Mouse (Mus musculus): Measurements from ENCODE around the gene Iqcf1. TPM values are rescaled to one million over a fixed set of nuclear protein-coding genes. Genes with fewer than 3 reads are reported as not detected.

Iqcf1 gene
- polyA plus RNA-seq, 1 experiment from 2014 or later = not detected

DNA sequence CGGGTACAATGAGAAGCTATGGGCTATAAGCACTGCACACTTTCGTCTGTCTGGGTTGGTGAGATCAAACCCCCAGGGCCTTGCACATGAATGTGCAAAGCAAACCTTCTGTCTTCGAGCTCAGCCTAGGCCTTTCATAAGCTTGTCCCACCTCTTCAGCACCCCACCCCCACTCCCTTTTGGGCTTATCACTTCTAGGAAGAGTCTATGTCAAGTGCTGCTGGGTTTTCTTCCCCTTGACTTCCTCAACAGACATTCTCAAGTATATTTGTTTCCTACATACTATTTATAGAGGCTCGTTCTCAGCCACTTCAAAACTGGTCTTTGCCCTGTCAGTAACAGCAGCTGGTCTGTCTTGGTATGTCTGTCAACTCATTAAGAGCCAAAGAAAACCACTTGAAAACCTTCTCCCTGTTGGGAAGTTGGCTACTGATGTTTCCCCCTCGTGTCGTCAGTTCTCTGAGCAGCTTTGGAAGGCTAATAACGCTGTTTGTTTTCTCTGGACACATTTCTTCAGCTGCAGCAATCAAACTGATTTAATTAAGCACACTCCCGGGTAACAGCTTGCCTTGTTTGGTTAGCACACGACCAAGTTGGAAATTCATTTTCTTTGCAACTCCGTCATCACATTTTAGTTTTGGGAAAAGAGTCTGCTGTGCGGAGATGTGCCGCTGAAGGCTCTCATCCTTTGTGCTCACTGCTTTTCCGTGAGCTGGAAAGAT, 13.1 kb downstream of the Iqcf1 start:
- Histone ChIP-seq H3K9ac (ENCODE audit: low read depth, low read length) (no peak overlapping the region), H3K36me3 (ENCODE audit: control insufficient read depth, insufficient read depth) (no peaks in the 10 kb centered on the region), H3K4me1 (replicated peaks; ENCODE audit: control insufficient read depth, insufficient read depth, low read length) (no peaks in the 10 kb centered on the region), H3K4me3 (ENCODE audit: low read depth, low read length) (no peak overlapping the region), H3K4me2 (replicated peaks; ENCODE audit: low read depth) (no peak overlapping the region), H3K27ac (ENCODE audit: low read depth, low read length) (no peak overlapping the region), H3K9me3 (ENCODE audit: control insufficient read depth) (no peaks in the 10 kb centered on the region), H3K27me3 (replicated peaks; ENCODE audit: control insufficient read depth, insufficient read depth, low read length) (no peaks in the 10 kb centered on the region)
- no peak for ATAC-seq
- WGBS = 49% methylated on average over 13 of the region's 13 CpGs
- TF ChIP-seq CTCF (IDR thresholded peaks at IDR 0.05; ENCODE audit: low read depth) = no peak

DNA sequence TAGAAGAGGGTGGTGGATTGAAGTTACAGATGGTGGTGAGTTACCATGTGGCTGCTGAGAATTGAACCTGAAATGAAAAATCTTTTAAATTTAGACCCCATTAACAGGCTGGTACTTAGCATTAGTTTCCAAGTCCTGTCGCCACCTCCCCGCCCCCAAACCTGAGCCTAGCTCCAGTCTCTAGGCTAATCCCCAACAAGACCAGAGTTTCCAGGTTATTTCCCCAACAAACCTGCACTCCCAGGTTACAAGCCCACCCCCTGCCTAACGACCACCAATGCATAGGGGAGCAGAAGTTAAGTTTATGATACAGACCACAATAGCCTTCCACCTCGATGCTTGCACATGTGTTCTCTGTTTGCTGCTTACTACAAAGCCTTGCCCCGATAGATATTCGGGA, 13.8 kb downstream of the Iqcf1 start:
- H3K9ac ChIP-seq (ENCODE audit: low read depth, low read length) = no peak overlapping the region
- 76% methylated on average over 6 of the region's 6 CpGs for WGBS
- no peaks in the 10 kb centered on the region for H3K9me3 ChIP-seq (ENCODE audit: control insufficient read depth)
- no peak overlapping the region for H3K27ac ChIP-seq (ENCODE audit: low read depth, low read length)
- no peak overlapping the region for H3K4me2 ChIP-seq (replicated peaks; ENCODE audit: low read depth)
- no peak for TF ChIP-seq CTCF (IDR thresholded peaks at IDR 0.05; ENCODE audit: low read depth)
- H3K4me1 ChIP-seq (replicated peaks; ENCODE audit: control insufficient read depth, insufficient read depth, low read length) = no peaks in the 10 kb centered on the region
- ATAC-seq = no peak
- H3K27me3 ChIP-seq (replicated peaks; ENCODE audit: control insufficient read depth, insufficient read depth, low read length) = no peaks in the 10 kb centered on the region
- no peaks in the 10 kb centered on the region for H3K36me3 ChIP-seq (ENCODE audit: control insufficient read depth, insufficient read depth)
- no peak overlapping the region for H3K4me3 ChIP-seq (ENCODE audit: low read depth, low read length)

- ATAC-seq = no peak
- no peaks in the 10 kb centered on the region for H3K4me1 ChIP-seq (replicated peaks; ENCODE audit: control insufficient read depth, insufficient read depth, low read length)
- H3K27me3 ChIP-seq (replicated peaks; ENCODE audit: control insufficient read depth, insufficient read depth, low read length) = no peaks in the 10 kb centered on the region
- no peak within 1 kb of the TSS for H3K27ac ChIP-seq (ENCODE audit: low read depth, low read length)
- no peaks in the 10 kb centered on the region for H3K36me3 ChIP-seq (ENCODE audit: control insufficient read depth, insufficient read depth)
- no peaks in the 10 kb centered on the region for H3K9me3 ChIP-seq (ENCODE audit: control insufficient read depth)
- no peak within 1 kb of the TSS for H3K9ac ChIP-seq (ENCODE audit: low read depth, low read length)
- no peak within 1 kb of the TSS for H3K4me3 ChIP-seq (ENCODE audit: low read depth, low read length)
- whole genome bisulfite sequencing = 85% methylated on average over 4 of the region's 4 CpGs
- no peak for TF ChIP-seq CTCF (IDR thresholded peaks at IDR 0.05; ENCODE audit: low read depth)
- H3K4me2 ChIP-seq (replicated peaks; ENCODE audit: low read depth) = no peak within 1 kb of the TSS
These were observed 14.5 kb downstream of the Iqcf1 start, which contains the start of gene Iqcf5 for GRCm38 (mm10) chr9:106514273-106514672. Iqcf5 (plus strand) TSS chr9:106514573.

DNA sequence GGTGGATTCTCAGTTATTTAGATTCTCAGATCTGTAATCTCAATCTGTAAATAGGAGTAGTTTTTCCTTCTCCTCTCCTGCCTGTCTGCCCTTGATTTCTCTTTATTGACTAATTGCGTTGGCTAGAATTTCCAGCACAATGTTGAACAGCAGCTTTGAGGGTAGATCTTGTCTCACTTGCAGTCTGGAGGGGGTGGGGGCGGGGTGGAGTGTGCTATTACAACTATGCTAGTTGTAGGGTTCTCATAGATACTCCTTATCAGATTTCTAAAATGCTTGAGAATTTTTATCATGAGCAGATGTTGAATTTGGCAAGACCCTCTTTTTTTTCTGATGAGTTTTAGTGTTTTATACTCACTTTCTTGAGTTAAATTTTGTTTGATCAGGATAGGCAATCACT, 19.7 kb downstream of the Iqcf1 start:
- no peak overlapping the region for H3K4me3 ChIP-seq (ENCODE audit: low read depth, low read length)
- 55% methylated on average over 2 of the region's 2 CpGs for WGBS
- 0 out of 2 replicates have a peak, but pooled peaks cover 3% of the 10 kb centered on the region for H3K4me1 ChIP-seq (replicated peaks; ENCODE audit: control insufficient read depth, insufficient read depth, low read length)
- no peak overlapping the region for H3K4me2 ChIP-seq (replicated peaks; ENCODE audit: low read depth)
- H3K36me3 ChIP-seq (ENCODE audit: control insufficient read depth, insufficient read depth) = no peaks in the 10 kb centered on the region
- no peaks in the 10 kb centered on the region for H3K9me3 ChIP-seq (ENCODE audit: control insufficient read depth)
- no peaks in the 10 kb centered on the region for H3K27me3 ChIP-seq (replicated peaks; ENCODE audit: control insufficient read depth, insufficient read depth, low read length)
- H3K9ac ChIP-seq (ENCODE audit: low read depth, low read length) = no peak overlapping the region
- H3K27ac ChIP-seq (ENCODE audit: low read depth, low read length) = no peak overlapping the region
- ATAC-seq = no peak
- no peak for TF ChIP-seq CTCF (IDR thresholded peaks at IDR 0.05; ENCODE audit: low read depth)

GRCm38 (mm10) chr9:106519909-106520308, 20.1 kb downstream of the Iqcf1 start:
- Histone ChIP-seq H3K9ac (ENCODE audit: low read depth, low read length) (no peak overlapping the region), H3K4me1 (replicated peaks; ENCODE audit: control insufficient read depth, insufficient read depth, low read length) (0 out of 2 replicates have a peak, but pooled peaks cover 3% of the 10 kb centered on the region), H3K27me3 (replicated peaks; ENCODE audit: control insufficient read depth, insufficient read depth, low read length) (no peaks in the 10 kb centered on the region), H3K9me3 (ENCODE audit: control insufficient read depth) (no peaks in the 10 kb centered on the region), H3K27ac (ENCODE audit: low read depth, low read length) (no peak overlapping the region), H3K4me3 (ENCODE audit: low read depth, low read length) (no peak overlapping the region), H3K36me3 (ENCODE audit: control insufficient read depth, insufficient read depth) (no peaks in the 10 kb centered on the region), H3K4me2 (replicated peaks; ENCODE audit: low read depth) (no peak overlapping the region)
- no peak for TF ChIP-seq CTCF (IDR thresholded peaks at IDR 0.05; ENCODE audit: low read depth)
- 48% methylated on average over 8 of the region's 8 CpGs for WGBS
- ATAC-seq = no peak

- no peaks in the 10 kb centered on the region for H3K36me3 ChIP-seq (ENCODE audit: control insufficient read depth, insufficient read depth)
- no peak for ATAC-seq
- no peak overlapping the region for H3K4me2 ChIP-seq (replicated peaks; ENCODE audit: low read depth)
- no peak overlapping the region for H3K4me3 ChIP-seq (ENCODE audit: low read depth, low read length)
- peak; percentile 90 for TF ChIP-seq CTCF (IDR thresholded peaks at IDR 0.05; ENCODE audit: low read depth)
- no peak overlapping the region for H3K27ac ChIP-seq (ENCODE audit: low read depth, low read length)
- no peak overlapping the region for H3K9ac ChIP-seq (ENCODE audit: low read depth, low read length)
- H3K27me3 ChIP-seq (replicated peaks; ENCODE audit: control insufficient read depth, insufficient read depth, low read length) = no peaks in the 10 kb centered on the region
- WGBS = 16% methylated on average over 3 of the region's 3 CpGs
- no peaks in the 10 kb centered on the region for H3K4me1 ChIP-seq (replicated peaks; ENCODE audit: control insufficient read depth, insufficient read depth, low read length)
- no peaks in the 10 kb centered on the region for H3K9me3 ChIP-seq (ENCODE audit: control insufficient read depth)
These were observed 32.1 kb downstream of the Iqcf1 start for GRCm38 (mm10) chr9:106531833-106532232.

Data from intestine, postnatal 0 days (tissue).